Comparison of ENCODE assay signal across 10 mouse cellular contexts in genomic region chr1:184869939-184870565, GRCm38 (mm10). TPM values are rescaled to one million over a fixed set of nuclear protein-coding genes. Genes with fewer than 3 reads are reported as not detected.
DNase-seq lines count a peak whose midpoint lies in the region; ATAC-seq and TF ChIP-seq lines count a peak whose summit lies in the region.
"Had no signal": no experiment of that assay in that cellular context is flagged by ENCODE, and none has a peak within 500 bp of the region (broad histone marks: within the 10 kb centered on the region; RNA-seq: fewer than 3 reads in every experiment).

No protein-coding gene starts in this region.

- H3K79me2 ChIP-seq in heart, adult 2 months (replicated peaks; ENCODE audit: control insufficient read depth, insufficient read depth, low read length) = no peaks in the 10 kb centered on the region

- no peaks in the 10 kb centered on the region for H3K36me3 ChIP-seq in heart, adult 2 months (ENCODE audit: control insufficient read depth, insufficient read depth, low read length)
- H3K36me3 ChIP-seq in embryonic facial prominence, embryonic 15.5 days = no peaks in the 10 kb centered on the region

- TF ChIP-seq POLR2A in heart, adult 2 months (IDR thresholded peaks at IDR 0.05; ENCODE audit: insufficient read depth, low read depth, low read length) = no peak
- no peak for TF ChIP-seq POLR2A in lung, adult 2 months (IDR thresholded peaks at IDR 0.05; ENCODE audit: borderline replicate concordance, extremely low read depth, low read depth, low read length)

- no peak for TF ChIP-seq CTCF in heart, adult 2 months (IDR thresholded peaks at IDR 0.05)
- no peak for TF ChIP-seq CTCF in lung, adult 2 months (IDR thresholded peaks at IDR 0.05; ENCODE audit: insufficient read depth, low read length)

- no peaks in the 10 kb centered on the region for H3K27me3 ChIP-seq in heart, adult 2 months (ENCODE audit: control insufficient read depth, insufficient read depth, low read length)
- H3K27me3 ChIP-seq in embryonic facial prominence, embryonic 15.5 days = no peaks in the 10 kb centered on the region

- ATAC-seq in embryonic facial prominence, embryonic 15.5 days (ENCODE audit: insufficient number of reproducible peaks, low FRiP score, low TSS enrichment, low read depth) = no peak
- ATAC-seq: intestine, postnatal 0 days had no signal

- DNase-seq in heart, adult 2 months = peak in 1 of 2 experiments; percentile 49
- DNase-seq in heart, postnatal 25 days (ENCODE audit: low spot score) = no peak
- DNase-seq in MN1 (ENCODE audit: low spot score) = peak; percentile 18
- DNase-seq in lung, adult 2 months = peak; percentile 71
- DNase-seq in layer of hippocampus, adult 11-12 months (ENCODE audit: low spot score) = no peak
- DNase-seq in embryo, embryonic 10 days (ENCODE audit: low spot score) = no peak
- no peak for DNase-seq in layer of hippocampus, postnatal 36 days

- intact Hi-C loops in heart, adult 2 months (cut with DNase I) = loop anchor here (2.0 to 10.0 kb wide), 2 partner anchors 13 to 585 kb away; no protein-coding TSS in a partner anchor
- intact Hi-C loops in heart, postnatal 25 days (cut with DNase I) = no loop called here

- H3K4me3 ChIP-seq in heart, adult 2 months = no peak overlapping the region
- H3K4me3 ChIP-seq in embryonic facial prominence, embryonic 15.5 days (replicated peaks) = no peak overlapping the region
- no peak overlapping the region for H3K4me3 ChIP-seq in lung, adult 2 months (replicated peaks; ENCODE audit: extremely low read depth, low read depth, low read length)
- H3K4me3 ChIP-seq: myocyte had no signal

- 59% methylated on average over 4 of the region's 4 CpGs for WGBS in heart, adult 2 months
- 55% methylated on average over 4 of the region's 4 CpGs for WGBS in embryonic facial prominence, embryonic 15.5 days
- 20% methylated on average over 4 of the region's 4 CpGs for WGBS in lung, adult 2 months

- peak overlapping the region; percentile 52 for H3K27ac ChIP-seq in heart, adult 2 months
- H3K27ac ChIP-seq in embryonic facial prominence, embryonic 15.5 days (replicated peaks) = peak overlapping the region; percentile 49; the same call in 1 of the 2 replicates

- H3K4me2 ChIP-seq in embryonic facial prominence, embryonic 15.5 days (replicated peaks) = no peak overlapping the region

- H3K9me3 ChIP-seq in embryonic facial prominence, embryonic 15.5 days (replicated peaks) = no peaks in the 10 kb centered on the region

- H3K9ac ChIP-seq in heart, adult 2 months (ENCODE audit: low read depth, low read length) = no peak overlapping the region
- H3K9ac ChIP-seq in embryonic facial prominence, embryonic 15.5 days = no peak overlapping the region

- TF ChIP-seq EP300 in heart, adult 2 months (IDR thresholded peaks at IDR 0.05; ENCODE audit: insufficient read depth, low read depth, low read length) = no peak

- peaks cover 14% of the 10 kb centered on the region for H3K4me1 ChIP-seq in heart, adult 2 months (ENCODE audit: control insufficient read depth, insufficient read depth, low read length)
- peaks cover 26% of the 10 kb centered on the region for H3K4me1 ChIP-seq in embryonic facial prominence, embryonic 15.5 days
- H3K4me1 ChIP-seq in lung, adult 2 months (ENCODE audit: control insufficient read depth, insufficient read depth, low read length) = peaks cover 19% of the 10 kb centered on the region

RNA-seq across cellular contexts. Expression of gene C130074G19Rik, which starts 13.0 kb away (rescaled TPM):
- 10 to 100 TPM; 13.5 to 18.8 TPM for total RNA-seq in heart, adult 2 months (2021)
- polyA plus RNA-seq in heart, adult 2 months (2012; rRNA removed) = 7.3 and 10.7 TPM in 2 replicates
- total RNA-seq in heart, postnatal 25 days (2021) = 10 to 100 TPM; 17.4 to 18.0 TPM
- polyA plus RNA-seq in embryonic facial prominence, embryonic 15.5 days (2015; fragmentation: Nextera tagmentation; extraction: Ambion mirVana) = 1.6 and 2.5 TPM in 2 replicates
- 23.9 and 31.7 TPM in 2 replicates for polyA plus RNA-seq in lung, adult 2 months (2012; rRNA removed)
- total RNA-seq in layer of hippocampus, postnatal 36 days (2021) = 1 to 10 TPM; 7.0 to 8.1 TPM

RNA-seq across cellular contexts. Expression of gene Marc2, which starts 23.8 kb away (rescaled TPM):
- 100 to 1,000 TPM; 106 to 146 TPM for total RNA-seq in heart, adult 2 months (2021)
- 41.6 and 56.6 TPM in 2 replicates for polyA plus RNA-seq in heart, adult 2 months (2012; rRNA removed)
- 100 to 1,000 TPM; 106 to 111 TPM for total RNA-seq in heart, postnatal 25 days (2021)
- 191 and 202 TPM in 2 replicates for polyA plus RNA-seq in embryonic facial prominence, embryonic 15.5 days (2015; fragmentation: Nextera tagmentation; extraction: Ambion mirVana)
- polyA plus RNA-seq in lung, adult 2 months (2012; rRNA removed) = 73.3 and 79.9 TPM in 2 replicates
- total RNA-seq in layer of hippocampus, postnatal 36 days (2021) = 100 to 1,000 TPM; 103 to 110 TPM

RNA-seq across cellular contexts. Expression of gene Marc1, which starts 58.9 kb away (rescaled TPM):
- total RNA-seq in heart, adult 2 months (2021) = not detected
- polyA plus RNA-seq in heart, adult 2 months (2012; rRNA removed) = 0.20 and 0.41 TPM in 2 replicates
- total RNA-seq in heart, postnatal 25 days (2021) = not detected
- polyA plus RNA-seq in embryonic facial prominence, embryonic 15.5 days (2015; fragmentation: Nextera tagmentation; extraction: Ambion mirVana) = 0.16 and 0.24 TPM in 2 replicates
- 1.2 and 1.6 TPM in 2 replicates for polyA plus RNA-seq in lung, adult 2 months (2012; rRNA removed)
- under 1 TPM in 1 of 2 experiments, not detected in 1; 0.25 TPM for total RNA-seq in layer of hippocampus, postnatal 36 days (2021)
- polyA plus RNA-seq: myocyte had no signal

Comparison
In these comparisons a context has a peak if more than half of its experiments do, and no peak if none do; other contexts are left out.
1. DNase-seq: peak in MN1 (single experiment) and lung, adult 2 months (single experiment); none in heart, postnatal 25 days (single experiment), layer of hippocampus, adult 11-12 months (single experiment), embryo, embryonic 10 days (single experiment) and layer of hippocampus, postnatal 36 days (0 of 2).